Mouse (Mus musculus) C2C12 (cell line): Measurements from ENCODE around the gene Arhgap31.

Experiments
- MYOD1 ChIP-seq: IDR thresholded peaks from one replicate; pipeline ENCODE4 v1.6.1; 2011; ENCODE audit warnings: low read depth; ENCODE audit not compliant: control insufficient read depth, insufficient read length
- USF1 ChIP-seq: IDR thresholded peaks from one replicate; pipeline ENCODE4 v1.6.1; 2011; ENCODE audit warnings: low read depth, mild to moderate bottlenecking, control low read depth, moderate library complexity

DNA sequence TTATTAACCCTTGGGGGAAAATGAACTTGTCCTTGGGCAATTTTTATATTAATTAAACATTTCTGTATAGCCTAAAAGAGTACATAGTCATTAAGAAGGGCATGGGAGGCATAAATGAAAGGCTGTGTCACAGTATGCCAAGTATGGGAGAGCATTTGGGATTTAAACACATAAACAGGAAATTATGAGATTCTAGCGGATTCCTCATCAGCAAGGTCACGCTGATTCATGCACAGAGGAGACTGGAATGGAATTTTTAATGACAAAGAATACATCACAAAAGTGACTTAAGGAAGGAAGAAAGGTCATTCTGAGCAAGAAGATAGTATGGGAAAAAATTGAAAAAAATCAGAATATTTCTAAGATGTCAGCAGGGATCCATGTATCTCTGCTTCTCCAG, 31.8 kb downstream of the Arhgap31 start:
- TF ChIP-seq USF1 (no peak), MYOD1 (no peak)
